Mouse (Mus musculus) right cerebral cortex, postnatal 36 days (tissue): ENCODE data around the gene Card19.

Experiments
- DNase-seq, 2 experiments: peaks; one replicate each; pipeline ENCODE4 v3.0.0; 2022; ENCODE audit warnings: low spot score in 2 of 2, mixed read lengths in 1 of 2

Card19 gene

DNA sequence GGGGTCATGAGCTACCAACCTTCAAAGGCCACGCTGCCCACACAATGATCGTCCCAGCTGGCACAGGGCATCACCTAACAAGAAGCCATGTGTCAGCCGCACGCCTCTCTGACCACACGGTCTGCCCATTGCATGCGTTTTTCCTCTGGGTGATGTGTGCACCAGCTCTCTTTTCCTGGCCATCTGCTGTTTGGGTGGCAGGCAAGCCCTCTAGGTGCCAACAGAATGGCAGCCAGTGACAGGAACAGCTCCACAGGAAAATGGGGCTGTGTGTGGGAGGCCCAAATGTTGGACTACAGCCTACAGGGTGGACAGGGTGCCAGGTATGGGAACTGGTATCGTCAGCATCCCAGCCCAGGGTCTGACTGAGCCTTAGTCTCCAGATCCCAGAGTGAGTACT lies 43.5 kb downstream of the Card19 start:
- peak; percentile 74 to 80 for DNase-seq

GRCm38 (mm10) chr13:49171729-49172128 lies 44.1 kb downstream of the Card19 start:
- no peak for DNase-seq

DNA sequence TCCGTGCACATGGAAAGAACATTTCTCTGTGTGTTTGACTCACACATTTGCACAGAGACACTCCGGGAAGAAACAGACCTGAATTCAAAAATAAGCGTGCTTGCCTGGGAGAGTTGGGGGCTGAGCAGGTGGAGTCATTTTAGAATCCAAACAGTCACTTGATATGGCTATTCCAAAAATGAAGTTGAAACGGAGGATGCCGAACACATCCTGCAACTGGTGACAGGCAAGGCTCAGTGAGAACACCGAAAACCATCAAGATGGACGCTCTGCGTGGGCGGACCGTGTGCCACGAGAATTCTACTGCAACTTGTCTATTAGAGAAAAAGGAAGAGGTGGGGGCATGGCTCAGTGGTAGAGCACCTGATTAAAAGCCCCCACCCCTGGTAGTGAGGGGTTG lies 45.2 kb downstream of the Card19 start:
- peak in 1 of 2 experiments; percentile 32 for DNase-seq

GRCm38 (mm10) chr13:49169448-49170207 lies 46.2 kb downstream of the Card19 start:
- DNase-seq, result peak; percentile 64 to 76

DNA sequence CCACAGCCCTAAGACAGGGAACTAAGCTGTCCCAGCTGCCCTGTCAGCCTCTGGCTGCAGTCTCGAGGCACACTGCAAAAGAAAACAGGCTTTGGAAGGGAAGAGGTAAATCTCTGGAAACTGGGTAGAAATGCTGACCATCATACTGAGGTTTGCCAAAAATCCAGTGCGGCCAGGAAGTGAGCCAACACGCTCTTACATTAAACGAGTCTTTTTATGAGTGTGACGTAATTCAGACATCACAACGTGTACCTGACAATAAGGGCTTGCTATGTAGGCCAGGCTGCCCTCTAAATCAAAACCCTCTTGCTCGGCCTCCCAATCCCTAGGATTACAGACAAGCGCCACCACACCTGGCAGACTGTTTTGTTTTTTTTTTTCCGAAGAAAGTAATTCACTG lies 48.8 kb downstream of the Card19 start:
- DNase-seq, result no peak

DNA sequence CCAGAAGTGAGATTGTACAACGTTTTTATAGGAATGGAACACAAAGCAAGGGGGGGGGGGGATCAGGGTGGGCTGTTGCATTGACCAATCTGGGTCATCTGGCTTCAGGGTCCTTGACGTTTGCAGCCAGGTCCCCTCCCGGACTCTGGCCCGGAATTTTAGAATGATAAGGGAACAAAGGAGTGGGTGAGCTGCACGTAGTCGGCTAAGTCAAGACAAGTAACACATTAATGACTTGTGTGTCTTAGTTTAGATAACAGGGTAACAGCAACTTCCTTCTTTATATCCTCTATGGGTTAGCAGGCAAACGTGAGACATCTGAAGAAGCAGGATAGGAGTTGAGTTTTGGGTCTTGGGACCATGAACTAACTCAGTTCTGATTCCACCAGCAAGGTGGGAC lies 52.2 kb downstream of the Card19 start:
- no peak for DNase-seq

DNA sequence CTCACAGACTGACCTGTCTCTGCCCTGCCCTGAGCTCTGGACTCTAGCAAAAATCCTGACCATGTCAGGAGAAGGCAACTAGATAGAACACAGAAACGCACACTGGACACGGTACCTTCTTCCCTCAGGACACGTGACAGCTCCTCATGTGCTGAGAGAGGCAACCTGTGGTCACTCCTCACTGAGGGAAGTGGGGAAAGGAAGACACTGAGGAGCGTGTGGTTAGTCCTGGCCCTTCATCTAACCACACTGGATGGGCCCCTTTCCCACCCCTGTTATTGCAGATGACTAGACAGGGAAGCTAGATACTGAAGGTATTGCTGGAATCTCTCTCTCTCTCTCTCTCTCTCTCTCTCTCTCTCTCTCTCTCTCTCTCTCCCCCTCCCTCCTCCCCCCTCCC lies 53.1 kb downstream of the Card19 start:
- DNase-seq, result no peak

DNA sequence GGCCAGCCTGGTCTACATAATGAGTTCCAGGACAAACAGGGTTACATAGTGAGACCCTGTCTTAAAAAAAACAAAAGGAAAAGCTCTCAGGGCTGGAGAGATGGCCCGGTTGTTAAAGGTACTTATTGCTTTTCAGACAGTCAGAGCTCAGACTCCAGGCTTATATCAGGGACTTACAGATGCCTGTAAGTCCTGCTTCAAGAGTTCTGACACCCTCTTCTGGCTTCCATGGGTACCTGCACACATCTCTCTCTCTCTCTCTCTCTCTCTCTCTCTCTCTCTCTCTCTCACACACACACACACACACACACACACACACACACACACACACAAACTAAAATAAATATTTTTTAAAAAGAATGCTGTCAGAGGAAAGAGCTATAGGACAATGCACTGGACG lies 54.6 kb downstream of the Card19 start:
- DNase-seq, result no peak

DNA sequence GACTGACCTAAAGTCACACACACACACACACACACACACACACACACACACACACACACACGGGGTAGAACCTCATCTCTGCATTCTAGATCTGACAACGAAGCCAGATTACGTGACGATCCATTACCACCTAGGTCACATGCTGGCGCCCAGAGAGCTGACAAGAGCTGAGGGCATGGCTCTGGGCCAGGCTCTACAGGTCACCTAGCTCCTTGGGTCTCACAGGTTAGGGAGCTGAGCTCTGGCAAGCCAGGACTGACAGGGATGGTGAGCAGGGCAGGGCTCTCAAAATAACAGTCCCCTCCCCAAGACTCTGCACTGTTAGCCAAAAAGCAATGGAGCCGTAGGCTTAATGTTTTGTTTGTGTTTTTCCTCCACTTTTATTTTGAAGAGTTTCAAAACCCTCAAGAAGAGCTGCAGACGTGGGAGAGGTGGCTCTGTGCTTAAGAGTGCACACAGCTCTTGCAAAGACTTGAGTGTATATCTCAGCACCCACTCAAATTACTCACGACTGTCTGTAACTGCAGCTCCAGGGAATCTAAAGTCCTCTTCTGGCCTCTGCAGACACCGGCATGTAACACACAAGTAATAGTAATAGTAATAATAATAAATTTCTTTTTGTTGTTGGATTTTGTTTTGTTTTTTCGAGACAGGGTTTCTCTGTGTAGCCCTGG lies 57.7 kb downstream of the Card19 start:
- DNase-seq, result no peak

DNA sequence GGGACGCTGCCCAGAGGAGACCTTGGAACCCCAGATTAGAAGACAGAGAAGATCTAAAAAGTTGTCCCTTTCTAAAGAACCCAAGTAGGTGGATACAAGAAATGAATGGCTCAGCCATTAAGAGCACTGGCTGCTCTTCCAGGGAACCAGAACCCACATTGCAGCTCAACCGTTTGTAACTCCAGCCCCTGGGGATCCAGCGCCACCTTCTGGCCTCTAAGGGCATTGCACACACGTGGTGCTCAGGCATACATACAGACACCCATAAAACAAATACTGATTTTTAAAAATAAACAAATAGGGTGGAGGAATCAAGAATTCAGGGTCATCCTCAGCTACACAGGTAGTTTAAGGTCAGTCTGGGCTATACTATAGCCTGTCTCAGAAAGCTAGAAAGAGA lies 59.2 kb downstream of the Card19 start:
- no peak for DNase-seq

GRCm38 (mm10) chr13:49154621-49155020 lies 61.2 kb downstream of the Card19 start:
- no peak for DNase-seq

DNA sequence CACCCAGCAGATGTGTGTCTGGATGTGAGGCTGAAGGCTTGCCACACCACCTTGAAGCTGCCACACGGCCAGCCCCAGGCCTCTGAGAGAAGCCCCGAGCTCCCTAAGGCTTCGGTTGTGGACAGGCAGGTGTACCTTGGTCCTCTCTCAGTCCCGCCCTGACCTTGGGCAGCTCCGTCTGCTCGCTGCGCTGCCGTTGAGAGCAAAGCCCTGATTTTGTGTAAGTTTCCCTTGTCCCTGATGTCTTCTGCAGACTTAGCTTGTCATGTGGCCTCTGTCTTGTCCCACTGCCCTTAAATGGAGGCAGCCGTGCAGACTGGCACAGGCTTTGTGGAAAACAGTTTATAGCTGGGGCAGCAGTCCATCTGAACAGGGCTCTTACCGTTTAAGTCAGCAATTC lies 61.8 kb downstream of the Card19 start:
- DNase-seq, result no peak
